Mouse (Mus musculus) limb, embryonic 15.5 days (tissue): ENCODE data around the gene Tacc2. TPM values are rescaled to one million over a fixed set of nuclear protein-coding genes. Genes with fewer than 3 reads are reported as not detected.

Experiments
- polyA plus RNA-seq: library from polyadenylated mRNA; unstranded; fragments of >200 nt; fragmentation: Nextera tagmentation; extraction: Ambion mirVana; gene quantifications from 2 replicates; pipeline ENCODE4 v1.2.1, GENCODE M21; 2015

The Tacc2 gene
- polyA plus RNA-seq, 1 experiment from 2014 or later, result 31.3 TPM

Other genes with a start within 250 kb of the Tacc2 start
- 50.8 and 55.7 TPM in 2 replicates for gene Ate1, start 57.1 kb upstream of the Tacc2 start, polyA plus RNA-seq
- gene Nsmce4a, start 4.3 kb upstream of the Tacc2 start, polyA plus RNA-seq, result 111 and 125 TPM in 2 replicates
- 0.04 and 0.06 TPM in 2 replicates for gene Btbd16, start 196.6 kb downstream of the Tacc2 start, polyA plus RNA-seq